Mouse (Mus musculus) lung, postnatal 14 days (tissue): Measurements from ENCODE around the gene Ccdc137.

Source experiments
- DNase-seq: peaks from one replicate; pipeline ENCODE4 v3.0.0; 2021

Ccdc137 gene

GRCm38 (mm10) chr11:120500357-120500756 is 42.4 kb downstream of the Ccdc137 start:
- peak; percentile 68 for DNase-seq

DNA sequence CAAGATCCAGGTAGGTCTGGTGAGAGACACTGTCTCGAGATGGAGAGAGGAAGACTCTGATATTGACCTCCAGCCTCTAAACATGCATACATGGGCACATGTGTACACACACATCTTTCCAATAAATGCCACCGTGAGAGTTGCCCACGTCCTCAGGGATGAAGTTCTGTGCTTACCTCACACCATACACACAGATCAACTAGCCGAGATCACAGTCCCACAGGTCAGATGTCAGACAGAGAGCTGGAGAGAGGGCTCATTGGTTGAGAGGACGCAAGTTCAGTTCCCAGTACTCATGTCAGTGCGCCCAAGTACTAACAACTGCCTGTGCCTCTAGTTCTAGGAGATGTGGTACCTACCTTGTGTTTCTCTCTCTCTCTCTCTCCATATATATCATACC is 43.1 kb downstream of the Ccdc137 start:
- no peak for DNase-seq

GRCm38 (mm10) chr11:120501701-120502100 is 43.8 kb downstream of the Ccdc137 start:
- DNase-seq = no peak

DNA sequence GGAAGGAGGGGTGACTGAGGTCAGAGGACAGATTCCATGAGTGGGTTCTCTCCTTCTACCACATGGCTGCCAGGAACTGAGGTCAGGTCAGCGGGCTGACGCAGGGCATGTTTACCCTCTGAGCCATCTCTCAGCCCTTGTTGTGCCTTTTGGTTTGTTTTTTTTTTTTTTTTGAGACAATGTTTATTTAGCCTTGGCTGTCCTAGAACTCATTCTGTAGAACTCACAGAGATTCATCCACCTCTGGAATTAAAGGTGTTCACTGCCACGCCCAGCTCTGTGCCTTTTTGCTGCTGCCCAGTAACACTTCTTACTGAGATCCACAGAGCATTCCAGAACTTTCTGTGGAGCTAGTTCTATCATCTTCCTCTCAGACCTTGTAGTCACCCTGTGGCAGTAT is 47.7 kb downstream of the Ccdc137 start:
- DNase-seq = no peak

DNA sequence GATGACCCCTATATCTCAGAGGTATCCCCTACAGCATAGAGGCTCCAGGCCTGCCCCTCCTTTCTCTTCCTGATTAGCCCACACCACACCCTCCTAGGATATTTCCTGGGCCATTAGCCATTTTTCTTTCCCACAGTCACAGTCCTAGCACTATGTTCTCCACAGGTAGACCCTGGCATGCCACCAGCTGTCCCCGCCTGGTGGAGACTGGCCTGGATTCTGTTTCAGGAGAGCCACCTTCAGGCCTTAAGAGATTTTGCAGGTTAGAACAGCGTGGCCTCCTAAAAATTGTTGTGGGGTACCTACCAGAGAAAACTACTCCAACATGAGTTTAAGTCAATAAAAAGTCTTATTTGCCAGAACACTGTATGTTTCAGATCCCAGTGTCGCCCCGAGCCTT is 49.0 kb downstream of the Ccdc137 start:
- DNase-seq = peak; percentile 53

- DNase-seq = no peak
Observed at GRCm38 (mm10) chr11:120507611-120508289, 49.8 kb downstream of the Ccdc137 start.

GRCm38 (mm10) chr11:120508290-120508870 is 50.5 kb downstream of the Ccdc137 start:
- DNase-seq = no peak

GRCm38 (mm10) chr11:120509940-120510339 is 52.0 kb downstream of the Ccdc137 start:
- no peak for DNase-seq

- no peak for DNase-seq
Observed at GRCm38 (mm10) chr11:120510375-120511030, 52.6 kb downstream of the Ccdc137 start.

DNA sequence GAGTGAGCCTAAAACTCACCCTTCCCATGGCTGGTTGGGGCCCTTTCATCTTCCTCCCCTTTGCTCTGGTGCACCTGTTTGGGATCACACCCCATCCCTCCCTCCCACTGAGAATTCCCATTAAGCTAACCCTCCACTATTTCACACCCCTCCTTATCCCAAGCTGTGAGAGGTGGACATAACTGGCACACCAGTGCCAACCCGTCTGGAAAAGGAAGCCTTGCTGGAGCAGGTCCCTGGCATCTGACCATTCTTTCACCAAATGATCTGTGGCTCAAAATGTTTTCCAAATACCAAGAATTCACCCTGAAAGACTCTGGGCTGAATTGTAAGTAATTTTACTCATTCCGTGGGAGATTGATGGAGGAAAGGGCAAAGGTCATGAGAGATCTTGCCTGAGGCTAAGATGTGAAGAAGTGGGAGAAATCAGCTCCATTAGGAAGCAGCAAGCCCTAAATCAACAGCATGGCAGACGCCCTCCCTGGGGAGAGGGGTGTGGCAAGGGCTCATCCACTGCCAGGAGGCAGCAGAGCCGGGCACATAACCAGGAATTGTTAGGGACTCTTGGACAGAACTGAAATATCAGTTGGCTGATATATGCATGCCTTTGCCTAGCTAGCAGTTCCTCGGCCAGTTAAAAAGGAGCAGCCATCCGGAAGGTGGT is 55.0 kb downstream of the Ccdc137 start:
- DNase-seq = no peak
